Mouse (Mus musculus) midbrain, embryonic 12.5 days (tissue): ENCODE measurements around the gene Dock10. TPM values are rescaled to one million over a fixed set of nuclear protein-coding genes. Genes with fewer than 3 reads are reported as not detected.

Experiments
- ATAC-seq: fragments of 200-750 bp; cut with Nextera tagmentation; 2 replicates; pipeline ENCODE4 v1.8.0; 2017; ENCODE audit warnings: low read depth, moderate TSS enrichment, moderate library complexity; ENCODE audit not compliant: low FRiP score
- H3K27ac ChIP-seq: fragments of 300-500 bp; sonication (generic); replicated peaks from 2 replicates; pipeline ENCODE4 v1.5.1; 2016; ENCODE audit warnings: mild to moderate bottlenecking
- H3K27me3 ChIP-seq: fragments of 300-500 bp; sonication (generic); 2 replicates; pipeline ENCODE4 v1.6.1; 2016; ENCODE audit warnings: mild to moderate bottlenecking
- H3K36me3 ChIP-seq: fragments of 300-500 bp; sonication (generic); 2 replicates; pipeline ENCODE4 v1.6.1; 2016
- H3K4me1 ChIP-seq: fragments of 300-500 bp; sonication (generic); 2 replicates; pipeline ENCODE4 v1.6.1; 2016
- H3K4me2 ChIP-seq: fragments of 300-500 bp; sonication (generic); replicated peaks from 2 replicates; pipeline ENCODE4 v1.6.1; 2016; ENCODE audit warnings: mild to moderate bottlenecking, moderate library complexity
- H3K4me3 ChIP-seq: fragments of 300-500 bp; sonication (generic); 2 replicates; pipeline ENCODE4 v1.5.1; 2016; ENCODE audit warnings: mild to moderate bottlenecking
- H3K9ac ChIP-seq: fragments of 300-500 bp; sonication (generic); replicated peaks from 2 replicates; pipeline ENCODE4 v1.6.1; 2016; ENCODE audit warnings: mild to moderate bottlenecking, moderate library complexity
- H3K9me3 ChIP-seq: fragments of 300-500 bp; sonication (generic); 2 replicates; pipeline ENCODE4 v1.6.1; 2016; ENCODE audit warnings: mild to moderate bottlenecking
- WGBS: fragments of 180-500 bp; shearing (Covaris S2); methylation state at CpG from one replicate; pipeline ENCODE4 v1.1.7; 2016; 5-methylcytosine and 5-hydroxymethylcytosine counted together
- polyA plus RNA-seq: library from polyadenylated mRNA; unstranded; fragments of >200 nt; fragmentation: Nextera tagmentation; extraction: Ambion mirVana; gene quantifications from 2 replicates; pipeline ENCODE4 v1.2.1, GENCODE M21; 2016

Gene Dock10
- polyA plus RNA-seq, 1 experiment from 2014 or later = 2.7 TPM

GRCm38 (mm10) chr1:80576898-80577297 is 181.4 kb downstream of the Dock10 start:
- no peaks in the 10 kb centered on the region for H3K9me3 ChIP-seq
- no peaks in the 10 kb centered on the region for H3K36me3 ChIP-seq
- 78% methylated on average over 2 of the region's 2 CpGs for WGBS
- H3K4me2 ChIP-seq = no peak overlapping the region
- H3K4me3 ChIP-seq = no peak overlapping the region
- no peak for ATAC-seq
- no peak overlapping the region for H3K27ac ChIP-seq
- H3K4me1 ChIP-seq = no peaks in the 10 kb centered on the region
- no peak overlapping the region for H3K9ac ChIP-seq
- H3K27me3 ChIP-seq = no peaks in the 10 kb centered on the region

- H3K9ac ChIP-seq = no peak overlapping the region
Observed at GRCm38 (mm10) chr1:80556446-80556845, 201.9 kb downstream of the Dock10 start.

GRCm38 (mm10) chr1:80541522-80541921 is 216.8 kb downstream of the Dock10 start:
- H3K9ac ChIP-seq = no peak overlapping the region
- ATAC-seq = no peak

More at GRCm38 (mm10) chr1:80556446-80556845, 201.9 kb downstream of the Dock10 start:
- Histone ChIP-seq H3K4me2 (no peak overlapping the region), H3K36me3 (no peaks in the 10 kb centered on the region), H3K27ac (no peak overlapping the region), H3K9me3 (no peaks in the 10 kb centered on the region), H3K4me1 (no peaks in the 10 kb centered on the region), H3K4me3 (no peak overlapping the region), H3K27me3 (no peaks in the 10 kb centered on the region)
- ATAC-seq = no peak
- 100% methylated on average over 1 of the region's 1 CpGs for WGBS

GRCm38 (mm10) chr1:80522197-80522596 is 236.1 kb downstream of the Dock10 start:
- H3K27ac ChIP-seq = no peak overlapping the region
- no peaks in the 10 kb centered on the region for H3K36me3 ChIP-seq
- no peak overlapping the region for H3K9ac ChIP-seq
- no peak overlapping the region for H3K4me2 ChIP-seq
- peaks cover 4% of the 10 kb centered on the region; the same call in 1 of the 2 replicates for H3K4me1 ChIP-seq
- WGBS = 71% methylated on average over 5 of the region's 5 CpGs
- H3K4me3 ChIP-seq = no peak overlapping the region
- no peak for ATAC-seq
- no peaks in the 10 kb centered on the region for H3K9me3 ChIP-seq
- no peaks in the 10 kb centered on the region for H3K27me3 ChIP-seq

More at GRCm38 (mm10) chr1:80541522-80541921, 216.8 kb downstream of the Dock10 start:
- no peak overlapping the region for H3K4me3 ChIP-seq
- H3K4me2 ChIP-seq = no peak overlapping the region
- WGBS = 81% methylated on average over 3 of the region's 3 CpGs
- H3K27ac ChIP-seq = no peak overlapping the region
- H3K36me3 ChIP-seq = no peaks in the 10 kb centered on the region
- H3K9me3 ChIP-seq = no peaks in the 10 kb centered on the region
- no peaks in the 10 kb centered on the region for H3K4me1 ChIP-seq
- H3K27me3 ChIP-seq = no peaks in the 10 kb centered on the region

GRCm38 (mm10) chr1:80520456-80520855 is 237.9 kb downstream of the Dock10 start:
- peaks cover 4% of the 10 kb centered on the region; the same call in 1 of the 2 replicates for H3K4me1 ChIP-seq
- no peak for ATAC-seq
- no peak overlapping the region for H3K9ac ChIP-seq
- WGBS = 29% methylated on average over 2 of the region's 2 CpGs
- no peaks in the 10 kb centered on the region for H3K27me3 ChIP-seq
- no peak overlapping the region for H3K4me3 ChIP-seq
- no peak overlapping the region for H3K4me2 ChIP-seq
- H3K9me3 ChIP-seq = no peaks in the 10 kb centered on the region
- no peaks in the 10 kb centered on the region for H3K36me3 ChIP-seq
- no peak overlapping the region for H3K27ac ChIP-seq

GRCm38 (mm10) chr1:80519893-80520292 is 238.4 kb downstream of the Dock10 start:
- H3K4me2 ChIP-seq = no peak overlapping the region
- H3K27me3 ChIP-seq = no peaks in the 10 kb centered on the region
- H3K9me3 ChIP-seq = no peaks in the 10 kb centered on the region
- no peak overlapping the region for H3K4me3 ChIP-seq
- no peak overlapping the region for H3K9ac ChIP-seq
- WGBS = 0% methylated on average over 1 of the region's 1 CpGs
- H3K27ac ChIP-seq = no peak overlapping the region
- ATAC-seq = no peak
- peaks cover 4% of the 10 kb centered on the region; the same call in 1 of the 2 replicates for H3K4me1 ChIP-seq
- H3K36me3 ChIP-seq = no peaks in the 10 kb centered on the region

GRCm38 (mm10) chr1:80515836-80516235 is 242.5 kb downstream of the Dock10 start:
- no peak overlapping the region for H3K9ac ChIP-seq
- no peaks in the 10 kb centered on the region for H3K27me3 ChIP-seq
- H3K27ac ChIP-seq = no peak overlapping the region
- 47% methylated on average over 6 of the region's 6 CpGs for WGBS
- no peak overlapping the region for H3K4me2 ChIP-seq
- H3K9me3 ChIP-seq = no peaks in the 10 kb centered on the region
- H3K4me1 ChIP-seq = peaks cover 4% of the 10 kb centered on the region; the same call in 1 of the 2 replicates
- no peak for ATAC-seq
- H3K4me3 ChIP-seq = no peak overlapping the region
- no peaks in the 10 kb centered on the region for H3K36me3 ChIP-seq

- Histone ChIP-seq H3K4me1 (no peaks in the 10 kb centered on the region), H3K27ac (no peak overlapping the region), H3K4me3 (no peak overlapping the region), H3K9me3 (no peaks in the 10 kb centered on the region), H3K27me3 (no peaks in the 10 kb centered on the region), H3K9ac (no peak overlapping the region), H3K4me2 (no peak overlapping the region), H3K36me3 (no peaks in the 10 kb centered on the region)
- ATAC-seq = peak; percentile 34; the same call in 1 of the 2 replicates
- WGBS = 65% methylated on average over 8 of the region's 8 CpGs
Observed at GRCm38 (mm10) chr1:80512210-80512948, 245.9 kb downstream of the Dock10 start.

- Histone ChIP-seq H3K4me2 (no peak overlapping the region), H3K9ac (no peak overlapping the region), H3K4me3 (no peak overlapping the region), H3K27me3 (no peaks in the 10 kb centered on the region), H3K9me3 (no peaks in the 10 kb centered on the region), H3K36me3 (no peaks in the 10 kb centered on the region), H3K4me1 (no peaks in the 10 kb centered on the region), H3K27ac (no peak overlapping the region)
- no peak for ATAC-seq
- 78% methylated on average over 2 of the region's 2 CpGs for WGBS
Observed at GRCm38 (mm10) chr1:80504757-80505156, 253.6 kb downstream of the Dock10 start.

GRCm38 (mm10) chr1:80504081-80504480 is 254.2 kb downstream of the Dock10 start:
- WGBS = 94% methylated on average over 4 of the region's 4 CpGs
- ATAC-seq = no peak

GRCm38 (mm10) chr1:80502456-80503165 is 255.7 kb downstream of the Dock10 start:
- ATAC-seq = no peak
- Histone ChIP-seq H3K36me3 (no peaks in the 10 kb centered on the region), H3K27ac (no peak overlapping the region), H3K4me3 (no peak overlapping the region), H3K27me3 (no peaks in the 10 kb centered on the region), H3K9ac (no peak overlapping the region), H3K4me2 (no peak overlapping the region), H3K9me3 (no peaks in the 10 kb centered on the region), H3K4me1 (no peaks in the 10 kb centered on the region)
- WGBS = 82% methylated on average over 9 of the region's 9 CpGs

More at GRCm38 (mm10) chr1:80504081-80504480, 254.2 kb downstream of the Dock10 start:
- Histone ChIP-seq H3K27ac (no peak overlapping the region), H3K9ac (no peak overlapping the region), H3K4me3 (no peak overlapping the region), H3K4me1 (no peaks in the 10 kb centered on the region), H3K27me3 (no peaks in the 10 kb centered on the region), H3K4me2 (no peak overlapping the region), H3K36me3 (no peaks in the 10 kb centered on the region), H3K9me3 (no peaks in the 10 kb centered on the region)

GRCm38 (mm10) chr1:80499264-80499663 is 259.1 kb downstream of the Dock10 start:
- Histone ChIP-seq H3K9me3 (no peaks in the 10 kb centered on the region), H3K4me3 (no peak overlapping the region), H3K27me3 (no peaks in the 10 kb centered on the region), H3K4me2 (no peak overlapping the region), H3K36me3 (no peaks in the 10 kb centered on the region), H3K9ac (no peak overlapping the region), H3K27ac (no peak overlapping the region), H3K4me1 (no peaks in the 10 kb centered on the region)
- 69% methylated on average over 7 of the region's 7 CpGs for WGBS
- ATAC-seq = no peak
